Mouse (Mus musculus) embryonic facial prominence, embryonic 14.5 days (tissue): ENCODE data around the gene Surf2. TPM values are rescaled to one million over a fixed set of nuclear protein-coding genes. Genes with fewer than 3 reads are reported as not detected.

ENCODE experiments used
- ATAC-seq: fragments of 200-750 bp; cut with Nextera tagmentation; 2 replicates; pipeline ENCODE4 v1.8.0; 2017; ENCODE audit warnings: low read depth, moderate number of reproducible peaks, moderate TSS enrichment
- DNase-seq: peaks from one replicate; pipeline ENCODE4 v3.0.0-alpha.2; 2015; ENCODE audit warnings: low spot score
- H3K27ac ChIP-seq: fragments of 300-500 bp; sonication (generic); replicated peaks from 2 replicates; pipeline ENCODE4 v1.5.1; 2014; ENCODE audit warnings: low read depth, mild to moderate bottlenecking, low read length, moderate library complexity
- H3K27me3 ChIP-seq: fragments of 300-500 bp; sonication (generic); replicated peaks from 2 replicates; pipeline ENCODE4 v1.6.1; 2014; ENCODE audit warnings: low read length; ENCODE audit not compliant: control insufficient read depth, insufficient read depth
- H3K36me3 ChIP-seq: fragments of 300-500 bp; sonication (generic); 2 replicates; pipeline ENCODE4 v1.6.1; 2014; ENCODE audit warnings: low read length, mixed read lengths; ENCODE audit not compliant: control insufficient read depth, insufficient read depth
- H3K4me1 ChIP-seq: fragments of 300-500 bp; sonication (generic); 2 replicates; pipeline ENCODE4 v1.6.1; 2014; ENCODE audit warnings: antibody characterized with exemption, low read length; ENCODE audit not compliant: control insufficient read depth, insufficient read depth
- H3K4me2 ChIP-seq: fragments of 300-500 bp; sonication (generic); 2 replicates; pipeline ENCODE4 v1.6.1; 2014; ENCODE audit warnings: low read depth, mild to moderate bottlenecking, low read length, moderate library complexity, mixed read lengths
- H3K4me3 ChIP-seq: fragments of 300-500 bp; sonication (generic); 2 replicates; pipeline ENCODE4 v1.5.1; 2014; ENCODE audit warnings: low read depth, mild to moderate bottlenecking, low read length
- H3K9ac ChIP-seq: fragments of 300-500 bp; sonication (generic); 2 replicates; pipeline ENCODE4 v1.6.1; 2014; ENCODE audit warnings: low read depth, mild to moderate bottlenecking, low read length, moderate library complexity, mixed read lengths
- H3K9me3 ChIP-seq: fragments of 300-500 bp; sonication (generic); 2 replicates; pipeline ENCODE4 v1.6.1; 2016; ENCODE audit warnings: low read length; ENCODE audit not compliant: control insufficient read depth
- WGBS: fragments of 180-500 bp; shearing (Covaris S2); extraction: QIAGEN DNeasy Blood & Tissue Kit; methylation state at CpG from one replicate; pipeline ENCODE4 v1.1.7; 2014; 5-methylcytosine and 5-hydroxymethylcytosine counted together
- polyA plus RNA-seq: library from polyadenylated mRNA; unstranded; fragments of >200 nt; fragmentation: Nextera tagmentation; extraction: Ambion mirVana; gene quantifications from 2 replicates; pipeline ENCODE4 v1.2.1, GENCODE M21; 2014

Gene Surf2
- polyA plus RNA-seq, 1 experiment from 2014 or later, result 31.2 TPM

DNA sequence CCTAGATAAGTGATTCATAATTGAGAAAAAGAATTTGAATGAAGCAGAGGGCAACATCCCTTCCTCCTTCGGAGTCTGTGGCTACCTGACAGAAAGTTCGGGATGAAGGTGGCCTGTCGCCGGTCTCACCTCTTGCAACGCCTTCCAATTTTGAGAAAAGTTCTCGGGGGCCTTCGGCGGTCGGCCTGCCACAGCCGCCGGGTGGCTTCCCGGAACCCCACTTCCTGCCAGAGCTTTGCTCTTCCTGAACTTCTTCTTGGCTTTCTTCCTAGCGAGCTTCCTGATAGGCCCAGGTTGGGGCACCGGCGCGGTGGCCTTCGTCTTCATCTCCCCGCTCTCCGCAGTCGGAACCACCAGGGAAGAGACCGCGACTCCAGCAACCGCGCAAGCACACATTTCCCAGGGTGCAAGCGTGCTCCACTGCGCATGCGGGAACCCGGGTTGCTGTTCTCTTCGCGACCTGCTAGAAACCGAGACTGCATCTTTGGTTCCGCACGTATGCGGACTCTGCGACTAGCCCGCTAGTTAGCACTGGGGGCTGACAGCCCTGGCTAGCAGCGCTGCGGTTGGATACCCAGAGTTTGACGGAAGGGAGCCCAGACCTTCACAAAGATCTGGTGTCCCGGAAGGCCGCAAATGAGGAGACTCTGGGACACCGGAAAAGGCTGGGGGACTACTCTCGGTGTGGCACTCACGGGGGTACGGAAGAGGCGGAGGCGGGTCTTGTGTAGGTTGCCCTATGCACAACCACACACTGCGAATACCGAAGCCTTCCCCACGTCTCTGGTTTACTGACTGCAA lies 48.0 kb downstream of the Surf2 start, which contains the start of gene Rexo4:
Gene Rexo4, minus strand, starts transcription at position 464 of the 801 bp plus-strand sequence.
- Histone ChIP-seq H3K36me3 (peaks cover 29% of the 10 kb centered on the region; the same call in 1 of the 2 replicates), H3K9me3 (no peaks in the 10 kb centered on the region), H3K4me1 (peaks cover 13% of the 10 kb centered on the region), H3K27me3 (no peaks in the 10 kb centered on the region), H3K27ac (peak within 1 kb of the TSS; percentile 96), H3K9ac (peak within 1 kb of the TSS; percentile 74), H3K4me2 (peak within 1 kb of the TSS; percentile 63), H3K4me3 (peak within 1 kb of the TSS; percentile 63)
- peak; percentile 97 for DNase-seq
- WGBS, result under 1% methylated on average over 48 of the region's 50 CpGs
- peak; percentile 96 for ATAC-seq

DNA sequence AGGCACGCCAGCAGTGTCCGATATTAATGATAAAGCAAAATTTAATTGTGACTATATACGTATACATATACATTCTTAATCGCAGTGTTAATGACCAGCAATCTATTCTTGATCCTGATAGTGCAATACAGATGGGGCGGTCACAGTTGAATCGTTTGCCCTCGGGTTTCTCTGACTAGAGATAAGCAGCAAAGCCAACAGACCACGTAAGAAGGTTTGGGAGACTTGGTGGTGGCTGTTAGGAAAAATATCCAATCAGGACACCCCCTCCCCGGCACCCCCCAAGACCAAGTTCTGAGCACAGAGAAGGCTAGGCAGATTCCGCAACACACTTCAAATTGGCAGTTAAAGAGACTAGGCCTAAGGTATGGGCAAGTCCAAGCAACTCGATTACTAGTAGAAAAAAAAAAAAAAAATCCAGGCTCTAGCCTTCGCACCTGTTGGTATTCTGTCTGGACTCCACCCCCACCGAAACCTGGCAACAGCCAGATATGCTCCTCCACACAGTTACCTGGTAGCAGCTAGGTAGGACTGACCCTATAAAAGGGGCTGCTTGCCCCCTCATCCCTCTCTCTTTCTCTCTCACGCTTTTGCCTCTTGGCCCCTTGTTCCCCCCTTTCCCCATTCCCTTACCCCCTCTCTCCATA lies 48.7 kb downstream of the Surf2 start:
- ATAC-seq (no peak; the same call in 1 of the 2 replicates), DNase-seq (no peak)
- Histone ChIP-seq H3K4me2 (peak overlapping the region; percentile 63), H3K9me3 (no peaks in the 10 kb centered on the region), H3K27ac (peak overlapping the region; percentile 96), H3K36me3 (peaks cover 24% of the 10 kb centered on the region; the same call in 1 of the 2 replicates), H3K4me1 (peaks cover 13% of the 10 kb centered on the region), H3K27me3 (no peaks in the 10 kb centered on the region), H3K9ac (peak overlapping the region; percentile 74), H3K4me3 (peak overlapping the region; percentile 63)
- 14% methylated on average over 14 of the region's 14 CpGs for WGBS

DNA sequence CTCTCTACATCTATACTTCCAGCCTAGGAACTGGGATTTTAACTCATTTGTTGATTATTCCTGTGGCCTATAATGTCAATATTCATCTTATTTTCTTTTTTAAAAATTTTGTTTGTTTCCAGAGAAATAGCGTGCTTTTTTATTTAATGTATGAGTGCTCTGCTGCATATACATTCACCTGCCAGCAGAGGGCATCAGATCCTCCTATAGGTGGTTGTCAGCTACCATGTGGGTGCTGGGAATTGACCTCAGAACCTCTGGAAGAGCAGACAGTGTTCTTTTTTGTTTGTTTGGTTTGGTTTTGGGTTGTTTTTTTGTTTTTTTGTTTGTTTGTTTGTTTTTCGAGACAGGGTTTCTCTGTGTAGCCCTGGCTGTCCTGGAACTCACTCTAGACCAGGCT lies 51.1 kb downstream of the Surf2 start:
- peaks cover 13% of the 10 kb centered on the region for H3K4me1 ChIP-seq
- DNase-seq, result no peak
- H3K27me3 ChIP-seq, result no peaks in the 10 kb centered on the region
- no peak for ATAC-seq
- H3K4me3 ChIP-seq, result no peak overlapping the region
- H3K36me3 ChIP-seq, result 0 out of 2 replicates have a peak, but pooled peaks cover 1% of the 10 kb centered on the region
- H3K9me3 ChIP-seq, result no peaks in the 10 kb centered on the region
- no peak overlapping the region for H3K9ac ChIP-seq
- no peak overlapping the region for H3K27ac ChIP-seq
- 76% methylated on average over 2 of the region's 2 CpGs for WGBS
- no peak overlapping the region for H3K4me2 ChIP-seq

Other genes with a start within 250 kb of the Surf2 start
- not detected in 2 replicates for gene Lcn4, start 245.1 kb upstream of the Surf2 start, polyA plus RNA-seq
- not detected in 2 replicates for gene Abo, start 51.4 kb upstream of the Surf2 start, polyA plus RNA-seq
- 14.4 and 15.4 TPM in 2 replicates for gene Surf6, start 13.5 kb upstream of the Surf2 start, polyA plus RNA-seq
- gene Med22, start 5.7 kb upstream of the Surf2 start, polyA plus RNA-seq, result 30.6 and 36.3 TPM in 2 replicates
- gene Rpl7a, start 5.6 kb upstream of the Surf2 start, polyA plus RNA-seq, result 667 and 701 TPM in 2 replicates
- gene Surf1, start 163 bp downstream of the Surf2 start, polyA plus RNA-seq, result 42.9 and 50.8 TPM in 2 replicates
- 272 and 273 TPM in 2 replicates for gene Surf4, start 17.6 kb downstream of the Surf2 start, polyA plus RNA-seq
- 0.07 and 0.16 TPM in 2 replicates for gene Stkld1, start 17.7 kb downstream of the Surf2 start, polyA plus RNA-seq
- gene Rexo4, start 48.0 kb downstream of the Surf2 start, polyA plus RNA-seq, result 39.5 and 40.8 TPM in 2 replicates
- not detected in 2 replicates for gene Adamts13, start 57.0 kb downstream of the Surf2 start, polyA plus RNA-seq
- 57.6 and 65.0 TPM in 2 replicates for gene Cacfd1, start 93.6 kb downstream of the Surf2 start, polyA plus RNA-seq
- 0.63 and 1.4 TPM in 2 replicates for gene Slc2a6, start 111.6 kb downstream of the Surf2 start, polyA plus RNA-seq
- gene Mymk, start 155.8 kb downstream of the Surf2 start, polyA plus RNA-seq, result 90.3 and 111 TPM in 2 replicates
- gene Adamtsl2, start 163.0 kb downstream of the Surf2 start, polyA plus RNA-seq, result 4.6 and 8.0 TPM in 2 replicates
- 0.31 and 0.35 TPM in 2 replicates for gene Fam163b, start 226.1 kb downstream of the Surf2 start, polyA plus RNA-seq
- gene Dbh, start 248.9 kb downstream of the Surf2 start, polyA plus RNA-seq, result 2.1 and 3.9 TPM in 2 replicates